ENCODE assay signal across 13 mouse cellular contexts in genomic region chr11:6599831-6600230, GRCm38 (mm10). TPM values are rescaled to one million over a fixed set of nuclear protein-coding genes. Genes with fewer than 3 reads are reported as not detected.
DNase-seq lines count a peak whose midpoint lies in the region; ATAC-seq and TF ChIP-seq lines count a peak whose summit lies in the region.
"Had no signal": no experiment of that assay in that cellular context is flagged by ENCODE, and none has a peak within 500 bp of the region (broad histone marks: within the 10 kb centered on the region; RNA-seq: fewer than 3 reads in every experiment).

No protein-coding gene starts in this region.

- H3K4me2 ChIP-seq in hindbrain, embryonic 13.5 days = peak overlapping the region; percentile 58
- H3K4me2 ChIP-seq in midbrain, embryonic 14.5 days (ENCODE audit: low read length) = peak overlapping the region; percentile 60
- H3K4me2 ChIP-seq: embryonic facial prominence, embryonic 15.5 days had no signal

- H3K4me1 ChIP-seq in forebrain, embryonic 10.5 days = peaks cover 52% of the 10 kb centered on the region
- peaks cover 74% of the 10 kb centered on the region for H3K4me1 ChIP-seq in hindbrain, embryonic 13.5 days (replicated peaks)
- H3K4me1 ChIP-seq in midbrain, embryonic 14.5 days (ENCODE audit: control insufficient read depth, insufficient read depth, low read length) = peaks cover 59% of the 10 kb centered on the region

- no peak for ATAC-seq in hindbrain, embryonic 13.5 days (ENCODE audit: low FRiP score)
- ATAC-seq in midbrain, embryonic 14.5 days (ENCODE audit: low FRiP score, low TSS enrichment) = 0 out of 2 replicates have a peak, but pooled peaks have one; percentile 3

- peaks cover 38% of the 10 kb centered on the region for H3K36me3 ChIP-seq in forebrain, embryonic 10.5 days (replicated peaks)
- peaks cover 72% of the 10 kb centered on the region for H3K36me3 ChIP-seq in hindbrain, embryonic 13.5 days
- H3K36me3 ChIP-seq in midbrain, embryonic 14.5 days (ENCODE audit: control insufficient read depth, insufficient read depth, low read length) = peaks cover 70% of the 10 kb centered on the region

- TF ChIP-seq CTCF in left cerebral cortex, adult 2 months (IDR thresholded peaks at IDR 0.05) = no peak

- H3K9me3 ChIP-seq in forebrain, embryonic 10.5 days = no peaks in the 10 kb centered on the region
- H3K9me3 ChIP-seq in hindbrain, embryonic 13.5 days = no peaks in the 10 kb centered on the region
- no peaks in the 10 kb centered on the region for H3K9me3 ChIP-seq in midbrain, embryonic 14.5 days (ENCODE audit: control insufficient read depth, low read length)
- H3K9me3 ChIP-seq: embryonic facial prominence, embryonic 15.5 days; megakaryocyte, embryonic 14.5 days had no signal

- DNase-seq in left cerebral cortex, adult 2 months (ENCODE audit: extremely low spot score in 1 of 2, low spot score in 2 of 2) = no peak
- no peak for DNase-seq in left cerebral cortex, postnatal 25 days (ENCODE audit: low spot score in 2 of 2)
- no peak for DNase-seq in forebrain, embryonic 10.5 days (ENCODE audit: extremely low spot score, low spot score)
- DNase-seq in midbrain, embryonic 14.5 days = no peak
- DNase-seq in layer of hippocampus, postnatal 14 days (ENCODE audit: low spot score in 2 of 2) = no peak
- DNase-seq in left cerebral cortex, postnatal 36 days (ENCODE audit: low spot score in 2 of 2) = no peak
- no peak for DNase-seq in thymus, postnatal 14 days
- DNase-seq: gastrocnemius, postnatal 36 days; kidney, postnatal 25 days had no signal

- H3K27me3 ChIP-seq in forebrain, embryonic 10.5 days (ENCODE audit: poor library complexity, severe bottlenecking) = peaks cover 28% of the 10 kb centered on the region
- no peaks in the 10 kb centered on the region for H3K27me3 ChIP-seq in hindbrain, embryonic 13.5 days
- H3K27me3 ChIP-seq in midbrain, embryonic 14.5 days (ENCODE audit: control insufficient read depth, insufficient read depth, low read length) = no peaks in the 10 kb centered on the region

- intact Hi-C loops in left cerebral cortex, adult 2 months (cut with DNase I) = no loop called here
- intact Hi-C loops in left cerebral cortex, postnatal 25 days (cut with DNase I) = no loop called here
- intact Hi-C loops in left cerebral cortex, postnatal 36 days (cut with DNase I) = no loop called here

- H3K4me3 ChIP-seq in left cerebral cortex, adult 2 months = no peak overlapping the region
- no peak overlapping the region for H3K4me3 ChIP-seq in forebrain, embryonic 10.5 days
- no peak overlapping the region for H3K4me3 ChIP-seq in hindbrain, embryonic 13.5 days
- H3K4me3 ChIP-seq in midbrain, embryonic 14.5 days (replicated peaks; ENCODE audit: low read depth, low read length) = peak overlapping the region; percentile 31
- H3K4me3 ChIP-seq: embryonic facial prominence, embryonic 15.5 days; megakaryocyte, embryonic 14.5 days had no signal

- peak overlapping the region; percentile 73 for H3K9ac ChIP-seq in hindbrain, embryonic 13.5 days
- peak overlapping the region; percentile 53 for H3K9ac ChIP-seq in midbrain, embryonic 14.5 days (replicated peaks; ENCODE audit: low read length)
- H3K9ac ChIP-seq: embryonic facial prominence, embryonic 15.5 days had no signal

- 86% methylated on average over 6 of the region's 6 CpGs for WGBS in forebrain, embryonic 10.5 days
- 77% methylated on average over 6 of the region's 6 CpGs for WGBS in hindbrain, embryonic 13.5 days
- 86% methylated on average over 6 of the region's 6 CpGs for WGBS in midbrain, embryonic 14.5 days

- H3K27ac ChIP-seq in left cerebral cortex, adult 2 months = peak overlapping the region; percentile 67
- H3K27ac ChIP-seq in forebrain, embryonic 10.5 days = peak overlapping the region; percentile 79; the same call in 1 of the 2 replicates
- H3K27ac ChIP-seq in hindbrain, embryonic 13.5 days = peak overlapping the region; percentile 89
- peak overlapping the region; percentile 83 for H3K27ac ChIP-seq in midbrain, embryonic 14.5 days (replicated peaks; ENCODE audit: low read depth, low read length)
- H3K27ac ChIP-seq: embryonic facial prominence, embryonic 15.5 days had no signal

RNA-seq across cellular contexts. Expression of gene Nacad, which starts 6.0 kb away (rescaled TPM):
- total RNA-seq in left cerebral cortex, adult 2 months (2021) = 10 to 100 TPM; 41.4 to 43.8 TPM
- total RNA-seq in left cerebral cortex, postnatal 25 days (2021) = 10 to 100 TPM; 42.4 to 46.6 TPM
- 6.2 and 7.1 TPM in 2 replicates for polyA plus RNA-seq in forebrain, embryonic 10.5 days (2016; fragmentation: Nextera tagmentation; extraction: Ambion mirVana)
- 87.6 and 90.0 TPM in 2 replicates for polyA plus RNA-seq in hindbrain, embryonic 13.5 days (2015; fragmentation: Nextera tagmentation; extraction: Ambion mirVana)
- polyA plus RNA-seq in midbrain, embryonic 14.5 days (2014; fragmentation: Nextera tagmentation; extraction: Ambion mirVana) = 88.5 and 100.0 TPM in 2 replicates
- total RNA-seq in layer of hippocampus, postnatal 14 days (2021) = 10 to 100 TPM; 58.1 to 61.9 TPM
- total RNA-seq in left cerebral cortex, postnatal 36 days (2021) = 10 to 100 TPM; 41.3 to 51.0 TPM

RNA-seq across cellular contexts. Expression of gene Tbrg4, which starts 26.0 kb away (rescaled TPM):
- 10 to 100 TPM; 45.9 to 50.8 TPM for total RNA-seq in left cerebral cortex, adult 2 months (2021)
- total RNA-seq in left cerebral cortex, postnatal 25 days (2021) = 10 to 100 TPM; 47.0 to 49.6 TPM
- polyA plus RNA-seq in forebrain, embryonic 10.5 days (2016; fragmentation: Nextera tagmentation; extraction: Ambion mirVana) = 71.2 and 80.0 TPM in 2 replicates
- polyA plus RNA-seq in hindbrain, embryonic 13.5 days (2015; fragmentation: Nextera tagmentation; extraction: Ambion mirVana) = 29.2 and 34.0 TPM in 2 replicates
- polyA plus RNA-seq in midbrain, embryonic 14.5 days (2014; fragmentation: Nextera tagmentation; extraction: Ambion mirVana) = 28.1 and 30.2 TPM in 2 replicates
- 10 to 100 TPM; 47.2 to 52.5 TPM for total RNA-seq in layer of hippocampus, postnatal 14 days (2021)
- 10 to 100 TPM; 48.3 to 58.7 TPM for total RNA-seq in left cerebral cortex, postnatal 36 days (2021)

RNA-seq across cellular contexts. Expression of gene Wap, which starts 38.6 kb away (rescaled TPM):
- not detected for total RNA-seq in left cerebral cortex, adult 2 months (2021)
- not detected for total RNA-seq in left cerebral cortex, postnatal 25 days (2021)
- polyA plus RNA-seq in forebrain, embryonic 10.5 days (2016; fragmentation: Nextera tagmentation; extraction: Ambion mirVana) = not detected in 2 replicates
- not detected in 2 replicates for polyA plus RNA-seq in hindbrain, embryonic 13.5 days (2015; fragmentation: Nextera tagmentation; extraction: Ambion mirVana)
- polyA plus RNA-seq in midbrain, embryonic 14.5 days (2014; fragmentation: Nextera tagmentation; extraction: Ambion mirVana) = not detected in 2 replicates
- total RNA-seq in layer of hippocampus, postnatal 14 days (2021) = not detected
- total RNA-seq in left cerebral cortex, postnatal 36 days (2021) = not detected
- total RNA-seq: gastrocnemius, postnatal 36 days had no signal
- polyA plus RNA-seq: embryonic facial prominence, embryonic 15.5 days; limb, embryonic 14.5 days had no signal

RNA-seq across cellular contexts. Expression of gene Ccm2, which starts 53.1 kb away (rescaled TPM):
- 10 to 100 TPM; 51.3 to 69.5 TPM for total RNA-seq in left cerebral cortex, adult 2 months (2021)
- total RNA-seq in left cerebral cortex, postnatal 25 days (2021) = 10 to 100 TPM; 57.6 to 63.5 TPM
- 99.5 and 107 TPM in 2 replicates for polyA plus RNA-seq in forebrain, embryonic 10.5 days (2016; fragmentation: Nextera tagmentation; extraction: Ambion mirVana)
- polyA plus RNA-seq in hindbrain, embryonic 13.5 days (2015; fragmentation: Nextera tagmentation; extraction: Ambion mirVana) = 94.1 and 99.0 TPM in 2 replicates
- polyA plus RNA-seq in midbrain, embryonic 14.5 days (2014; fragmentation: Nextera tagmentation; extraction: Ambion mirVana) = 73.8 and 84.3 TPM in 2 replicates
- total RNA-seq in layer of hippocampus, postnatal 14 days (2021) = 10 to 100 TPM; 51.8 to 54.5 TPM
- total RNA-seq in left cerebral cortex, postnatal 36 days (2021) = 10 to 100 TPM; 56.1 to 64.1 TPM

RNA-seq across cellular contexts. Expression of gene Ramp3, which starts 58.5 kb away (rescaled TPM):
- 10 to 100 TPM; 13.0 to 13.5 TPM for total RNA-seq in left cerebral cortex, adult 2 months (2021)
- 10 to 100 TPM; 17.6 to 18.1 TPM for total RNA-seq in left cerebral cortex, postnatal 25 days (2021)
- polyA plus RNA-seq in forebrain, embryonic 10.5 days (2016; fragmentation: Nextera tagmentation; extraction: Ambion mirVana) = 5.4 and 5.6 TPM in 2 replicates
- 22.1 and 24.6 TPM in 2 replicates for polyA plus RNA-seq in hindbrain, embryonic 13.5 days (2015; fragmentation: Nextera tagmentation; extraction: Ambion mirVana)
- 5.9 and 7.0 TPM in 2 replicates for polyA plus RNA-seq in midbrain, embryonic 14.5 days (2014; fragmentation: Nextera tagmentation; extraction: Ambion mirVana)
- total RNA-seq in layer of hippocampus, postnatal 14 days (2021) = 10 to 100 TPM in 1 of 2 experiments, 1 to 10 TPM in 1; 5.6 to 11.9 TPM
- total RNA-seq in left cerebral cortex, postnatal 36 days (2021) = 10 to 100 TPM; 13.6 to 26.8 TPM
